Mouse (Mus musculus): ENCODE data around the gene Pigz. TPM values are rescaled to one million over a fixed set of nuclear protein-coding genes. Genes with fewer than 3 reads are reported as not detected.

The Pigz gene
- polyA plus RNA-seq, 1 experiment from 2014 or later, result 1.6 TPM

DNA sequence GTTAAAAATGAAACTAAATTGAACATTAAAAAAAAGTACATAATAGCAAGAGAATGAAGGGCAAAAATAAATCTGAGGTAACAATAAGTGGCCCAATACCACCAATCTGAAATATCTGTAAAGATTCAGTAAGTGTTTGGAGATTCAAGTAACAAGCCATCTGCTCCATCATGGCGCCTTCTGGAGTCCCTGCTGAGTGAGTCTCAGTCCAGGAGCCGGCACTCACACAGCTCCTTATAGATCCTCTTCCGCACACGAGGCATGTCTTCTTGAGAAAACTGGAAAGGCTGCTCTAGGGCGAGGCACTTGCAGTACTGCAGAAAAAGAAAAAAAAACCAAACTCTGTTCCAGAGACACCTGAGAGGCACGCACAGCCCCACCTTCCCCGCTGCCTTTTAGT is 29.6 kb downstream of the Pigz start:
- Histone ChIP-seq H3K27ac (ENCODE audit: low read length) (peak overlapping the region; percentile 49; the same call in 1 of the 2 replicates), H3K27me3 (replicated peaks; ENCODE audit: control insufficient read depth, insufficient read depth, low read length) (no peaks in the 10 kb centered on the region), H3K4me3 (replicated peaks; ENCODE audit: low read length) (no peak overlapping the region), H3K9me3 (ENCODE audit: control insufficient read depth, low read length) (no peaks in the 10 kb centered on the region), H3K4me1 (replicated peaks; ENCODE audit: control insufficient read depth, insufficient read depth, low read length) (no peaks in the 10 kb centered on the region), H3K4me2 (ENCODE audit: low read length) (no peak overlapping the region), H3K36me3 (ENCODE audit: control insufficient read depth, insufficient read depth) (peaks cover 22% of the 10 kb centered on the region), H3K9ac (replicated peaks; ENCODE audit: low read depth, low read length) (no peak overlapping the region)
- peak; percentile 68; the same call in 1 of the 2 replicates for ATAC-seq
- WGBS, result 73% methylated on average over 7 of the region's 7 CpGs

DNA sequence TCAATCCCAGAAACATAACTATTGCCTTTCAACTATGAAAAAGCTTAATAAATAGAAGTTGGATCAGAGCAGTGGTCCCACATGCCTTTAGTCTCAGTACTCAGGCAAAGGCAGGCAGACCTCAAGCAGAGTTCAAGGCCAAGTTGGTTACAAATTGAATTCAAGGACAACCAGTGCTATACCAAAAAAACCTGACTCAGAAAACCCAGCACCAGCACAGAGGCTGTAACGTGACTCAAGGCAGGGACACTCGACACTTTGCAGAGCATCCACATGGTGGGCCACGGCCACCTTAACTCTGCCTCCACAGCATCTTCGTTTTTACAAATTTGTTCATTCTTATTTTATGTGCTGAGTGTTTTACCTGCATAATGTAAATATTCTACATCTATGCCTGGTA is 41.6 kb downstream of the Pigz start:
- no peak overlapping the region for H3K4me3 ChIP-seq (replicated peaks; ENCODE audit: low read length)
- no peaks in the 10 kb centered on the region for H3K9me3 ChIP-seq (ENCODE audit: control insufficient read depth, low read length)
- 95% methylated on average over 4 of the region's 4 CpGs for WGBS
- ATAC-seq, result no peak
- no peak overlapping the region for H3K27ac ChIP-seq (ENCODE audit: low read length)
- no peak overlapping the region for H3K9ac ChIP-seq (replicated peaks; ENCODE audit: low read depth, low read length)
- H3K4me1 ChIP-seq (replicated peaks; ENCODE audit: control insufficient read depth, insufficient read depth, low read length), result no peaks in the 10 kb centered on the region
- H3K27me3 ChIP-seq (replicated peaks; ENCODE audit: control insufficient read depth, insufficient read depth, low read length), result no peaks in the 10 kb centered on the region
- peaks cover 19% of the 10 kb centered on the region for H3K36me3 ChIP-seq (ENCODE audit: control insufficient read depth, insufficient read depth)
- no peak overlapping the region for H3K4me2 ChIP-seq (ENCODE audit: low read length)

DNA sequence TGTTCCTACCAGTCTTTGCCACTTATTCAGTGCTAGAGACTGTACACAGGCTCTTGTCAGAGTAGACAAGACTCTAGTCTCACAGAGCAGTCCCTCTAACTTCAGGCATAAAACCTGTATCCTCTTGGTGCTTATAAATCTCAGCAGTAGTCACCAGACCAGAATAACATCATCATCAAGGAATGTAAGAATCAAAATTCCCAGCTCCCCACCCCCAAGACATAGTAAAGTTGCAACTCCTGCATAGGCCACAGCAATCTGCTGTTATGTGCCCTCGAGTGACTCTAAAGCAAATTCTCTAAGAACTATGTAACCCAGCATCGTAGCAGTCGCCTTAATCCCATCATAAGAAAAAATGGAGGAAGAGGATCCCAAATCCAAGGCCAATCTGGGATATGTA is 45.9 kb downstream of the Pigz start:
- no peak overlapping the region for H3K4me3 ChIP-seq (replicated peaks; ENCODE audit: low read length)
- H3K27me3 ChIP-seq (replicated peaks; ENCODE audit: control insufficient read depth, insufficient read depth, low read length), result no peaks in the 10 kb centered on the region
- H3K9me3 ChIP-seq (ENCODE audit: control insufficient read depth, low read length), result no peaks in the 10 kb centered on the region
- peaks cover 11% of the 10 kb centered on the region for H3K36me3 ChIP-seq (ENCODE audit: control insufficient read depth, insufficient read depth)
- no peak overlapping the region for H3K4me2 ChIP-seq (ENCODE audit: low read length)
- no peak for ATAC-seq
- H3K27ac ChIP-seq (ENCODE audit: low read length), result no peak overlapping the region
- no peak overlapping the region for H3K9ac ChIP-seq (replicated peaks; ENCODE audit: low read depth, low read length)
- WGBS, result 88% methylated on average over 3 of the region's 3 CpGs
- H3K4me1 ChIP-seq (replicated peaks; ENCODE audit: control insufficient read depth, insufficient read depth, low read length), result no peaks in the 10 kb centered on the region

DNA sequence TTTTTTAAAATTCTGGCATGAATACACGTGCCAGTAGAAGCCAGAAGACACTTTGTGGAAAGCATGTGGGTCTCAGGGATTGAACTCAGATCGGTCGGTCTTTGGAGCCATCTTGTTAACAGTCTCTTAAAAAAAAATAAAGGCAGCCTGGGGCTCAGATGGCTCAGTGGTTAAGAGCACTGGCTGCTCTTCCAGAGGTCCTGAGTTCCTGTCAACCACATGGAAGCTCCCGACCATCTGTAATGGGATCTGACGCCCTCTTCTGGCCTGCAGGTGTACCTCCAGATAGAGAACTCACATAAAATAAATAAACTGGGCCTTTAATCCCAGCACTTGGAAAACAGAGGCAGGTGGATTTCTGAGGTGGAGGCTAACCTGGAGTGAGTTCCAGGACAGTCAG is 47.3 kb downstream of the Pigz start:
- ATAC-seq, result no peak
- Histone ChIP-seq H3K27me3 (replicated peaks; ENCODE audit: control insufficient read depth, insufficient read depth, low read length) (no peaks in the 10 kb centered on the region), H3K9me3 (ENCODE audit: control insufficient read depth, low read length) (no peaks in the 10 kb centered on the region), H3K27ac (ENCODE audit: low read length) (no peak overlapping the region), H3K9ac (replicated peaks; ENCODE audit: low read depth, low read length) (no peak overlapping the region), H3K4me1 (replicated peaks; ENCODE audit: control insufficient read depth, insufficient read depth, low read length) (no peaks in the 10 kb centered on the region), H3K36me3 (ENCODE audit: control insufficient read depth, insufficient read depth) (peaks cover 7% of the 10 kb centered on the region), H3K4me3 (replicated peaks; ENCODE audit: low read length) (no peak overlapping the region), H3K4me2 (ENCODE audit: low read length) (no peak overlapping the region)
- 75% methylated on average over 5 of the region's 5 CpGs for WGBS

DNA sequence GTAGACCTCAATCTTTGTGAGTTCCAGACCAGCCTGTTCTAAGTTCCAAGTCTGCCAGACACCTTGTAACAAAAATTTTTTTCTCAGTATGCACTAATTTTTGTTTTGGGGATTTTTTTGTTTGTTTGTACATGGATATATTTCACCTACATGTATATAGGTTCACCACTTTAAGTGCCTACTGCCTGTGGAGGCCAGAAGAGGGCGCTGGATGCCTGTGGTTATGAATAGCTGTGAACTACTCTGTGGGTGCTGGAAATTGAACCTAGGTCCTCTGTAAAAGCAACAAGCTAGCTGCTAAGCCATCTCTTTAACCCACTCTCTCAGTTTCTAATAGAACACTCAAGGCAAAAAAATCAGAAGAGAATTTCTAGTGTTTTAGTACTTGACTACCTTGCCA is 58.4 kb downstream of the Pigz start:
- Histone ChIP-seq H3K36me3 (ENCODE audit: control insufficient read depth, insufficient read depth) (peaks cover 11% of the 10 kb centered on the region), H3K4me1 (replicated peaks; ENCODE audit: control insufficient read depth, insufficient read depth, low read length) (no peaks in the 10 kb centered on the region), H3K4me2 (ENCODE audit: low read length) (no peak overlapping the region), H3K4me3 (replicated peaks; ENCODE audit: low read length) (no peak overlapping the region), H3K27me3 (replicated peaks; ENCODE audit: control insufficient read depth, insufficient read depth, low read length) (no peaks in the 10 kb centered on the region), H3K9me3 (ENCODE audit: control insufficient read depth, low read length) (no peaks in the 10 kb centered on the region), H3K27ac (ENCODE audit: low read length) (no peak overlapping the region), H3K9ac (replicated peaks; ENCODE audit: low read depth, low read length) (no peak overlapping the region)
- ATAC-seq, result no peak
- WGBS, result 52% methylated on average over 1 of the region's 1 CpGs

DNA sequence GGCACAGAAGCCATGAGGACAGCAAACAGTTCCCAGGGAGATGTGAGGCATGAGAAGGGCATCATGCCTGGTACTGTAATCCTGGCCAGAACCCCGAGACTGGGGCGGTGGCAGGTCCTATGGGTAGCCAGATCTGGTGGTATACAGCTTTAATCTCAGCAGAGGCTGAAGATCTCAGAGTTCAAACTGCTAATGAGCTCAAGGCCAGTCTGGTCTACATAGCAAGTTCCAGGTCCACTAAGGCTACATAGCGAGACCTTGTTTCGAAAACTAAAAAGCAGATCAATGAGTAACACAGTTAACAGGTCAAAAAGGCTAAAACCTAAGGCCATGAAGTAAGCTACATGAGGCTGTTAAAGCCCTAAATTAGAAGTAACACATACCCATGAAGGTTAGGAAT is 59.5 kb downstream of the Pigz start:
- no peaks in the 10 kb centered on the region for H3K4me1 ChIP-seq (replicated peaks; ENCODE audit: control insufficient read depth, insufficient read depth, low read length)
- no peak overlapping the region for H3K27ac ChIP-seq (ENCODE audit: low read length)
- H3K9ac ChIP-seq (replicated peaks; ENCODE audit: low read depth, low read length), result no peak overlapping the region
- H3K9me3 ChIP-seq (ENCODE audit: control insufficient read depth, low read length), result no peaks in the 10 kb centered on the region
- no peak for ATAC-seq
- no peak overlapping the region for H3K4me3 ChIP-seq (replicated peaks; ENCODE audit: low read length)
- peaks cover 8% of the 10 kb centered on the region for H3K36me3 ChIP-seq (ENCODE audit: control insufficient read depth, insufficient read depth)
- WGBS, result 97% methylated on average over 4 of the region's 4 CpGs
- H3K27me3 ChIP-seq (replicated peaks; ENCODE audit: control insufficient read depth, insufficient read depth, low read length), result no peaks in the 10 kb centered on the region
- no peak overlapping the region for H3K4me2 ChIP-seq (ENCODE audit: low read length)

DNA sequence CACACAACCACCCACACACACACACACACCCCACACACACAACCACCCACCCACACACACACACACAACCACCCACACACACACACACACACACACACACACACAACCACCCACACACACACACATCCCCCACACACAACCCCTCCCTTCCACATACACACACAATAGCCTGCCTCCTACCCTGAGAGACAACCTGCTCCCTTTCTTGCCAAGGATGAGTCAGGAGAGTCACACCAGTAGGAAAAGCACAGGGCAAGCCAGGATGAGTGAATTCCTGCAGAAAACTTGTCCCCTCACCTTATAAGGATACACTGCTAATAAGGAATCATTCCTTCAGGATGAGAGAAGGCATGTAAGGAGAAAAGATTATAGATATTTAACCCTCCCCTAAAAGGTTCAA is 60.3 kb downstream of the Pigz start:
- ATAC-seq, result no peak
- Histone ChIP-seq H3K9me3 (ENCODE audit: control insufficient read depth, low read length) (no peaks in the 10 kb centered on the region), H3K9ac (replicated peaks; ENCODE audit: low read depth, low read length) (no peak overlapping the region), H3K27ac (ENCODE audit: low read length) (no peak overlapping the region), H3K27me3 (replicated peaks; ENCODE audit: control insufficient read depth, insufficient read depth, low read length) (no peaks in the 10 kb centered on the region), H3K36me3 (ENCODE audit: control insufficient read depth, insufficient read depth) (peaks cover 5% of the 10 kb centered on the region), H3K4me2 (ENCODE audit: low read length) (no peak overlapping the region), H3K4me1 (replicated peaks; ENCODE audit: control insufficient read depth, insufficient read depth, low read length) (no peaks in the 10 kb centered on the region), H3K4me3 (replicated peaks; ENCODE audit: low read length) (no peak overlapping the region)

Small RNA genes within 50 kb of the gene (microRNA-seq; reads per million reads assigned to microRNA genes)
- gene Gm26269, result not detected

Other genes with a start within 250 kb of the Pigz start
- gene Meltf, start 55.0 kb upstream of the Pigz start, polyA plus RNA-seq (2015; fragmentation: Nextera tagmentation; extraction: Ambion mirVana), result 0.11 and 0.16 TPM in 2 replicates
- 110 and 112 TPM in 2 replicates for gene 0610012G03Rik, start 14.6 kb downstream of the Pigz start, polyA plus RNA-seq (2015; fragmentation: Nextera tagmentation; extraction: Ambion mirVana)
- 115 and 121 TPM in 2 replicates for gene Ncbp2, start 14.7 kb downstream of the Pigz start, polyA plus RNA-seq (2015; fragmentation: Nextera tagmentation; extraction: Ambion mirVana)
- 18.6 and 19.2 TPM in 2 replicates for gene Senp5, start 69.4 kb downstream of the Pigz start, polyA plus RNA-seq (2015; fragmentation: Nextera tagmentation; extraction: Ambion mirVana)
- 42.9 and 50.9 TPM in 2 replicates for gene Pak2, start 145.5 kb downstream of the Pigz start, polyA plus RNA-seq (2015; fragmentation: Nextera tagmentation; extraction: Ambion mirVana)
- gene Pigx, start 165.9 kb downstream of the Pigz start, polyA plus RNA-seq (2015; fragmentation: Nextera tagmentation; extraction: Ambion mirVana), result 121 and 122 TPM in 2 replicates
- gene Cep19, start 165.9 kb downstream of the Pigz start, polyA plus RNA-seq (2015; fragmentation: Nextera tagmentation; extraction: Ambion mirVana), result 48.4 and 56.3 TPM in 2 replicates
- 9.0 TPM in 2 replicates for gene Nrros, start 231.7 kb downstream of the Pigz start, polyA plus RNA-seq (2015; fragmentation: Nextera tagmentation; extraction: Ambion mirVana)
- gene Bex6, start 246.0 kb downstream of the Pigz start, polyA plus RNA-seq (2015; fragmentation: Nextera tagmentation; extraction: Ambion mirVana), result not detected in 2 replicates

Measured in forebrain, embryonic 16.5 days (tissue).